Mouse (Mus musculus): ENCODE data around the gene Phf8. TPM values are rescaled to one million over a fixed set of nuclear protein-coding genes. Genes with fewer than 3 reads are reported as not detected.
"Not testable (repeated sequence)": the region's sequence is repeated elsewhere in the genome, so short reads cannot be mapped to it uniquely, and the experiment has no call there.

The Phf8 gene
- total RNA-seq (2021) = 10 to 100 TPM in 1 of 2 experiments, 1 to 10 TPM in 1; 8.6 to 11.4 TPM
- long read RNA-seq, experiment 1, full-length matches to known transcripts = 2 of 5 reads
- long read RNA-seq, experiment 1, partial matches to known transcripts = 1 of 5 reads
- long read RNA-seq, experiment 1, other reads (novel, unspliced or antisense) = 2 of 5 reads
- long read RNA-seq, experiment 2, full-length matches to known transcripts = 1 of 2 reads
- long read RNA-seq, experiment 2, partial matches to known transcripts = 0 of 2 reads
- long read RNA-seq, experiment 2, other reads (novel, unspliced or antisense) = 1 of 2 reads

GRCm38 (mm10) chrX:151520458-151521322, at the start of gene Phf8:
TSS of gene Phf8 (plus strand) at chrX:151520672.
- Histone ChIP-seq H3K27ac (peak within 1 kb of the TSS; percentile 99), H3K4me3 (peak within 1 kb of the TSS; percentile 82)
- intact Hi-C loops (cut with DNase I) = loop anchor here (10.0 kb wide), 1 partner anchor 386 kb away; no protein-coding TSS in a partner anchor
- TF ChIP-seq CTCF (IDR thresholded peaks at IDR 0.05) = 0 out of 2 replicates have a peak, but pooled peaks have one; percentile 3
- DNase-seq = peak; percentile 98

DNA sequence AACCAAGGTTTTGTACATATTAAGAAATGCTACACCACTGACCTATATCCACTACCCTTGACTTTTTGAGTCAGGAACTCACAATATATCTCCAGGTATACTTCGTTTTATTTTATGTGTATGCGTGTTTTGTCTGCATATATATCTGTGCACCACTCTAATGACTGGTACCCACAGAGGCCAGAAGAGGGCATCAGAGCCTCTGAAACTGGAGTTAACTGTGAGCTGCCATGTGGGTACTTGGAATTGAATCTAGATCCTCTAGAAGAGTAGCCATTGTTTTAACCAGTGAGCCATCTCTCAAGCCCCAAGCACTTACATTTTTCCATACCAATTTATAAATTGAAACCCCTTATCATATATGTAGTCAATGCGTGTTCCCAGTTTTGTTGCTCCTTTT, 32.3 kb upstream of the Phf8 start:
- Histone ChIP-seq H3K4me3 (no peak overlapping the region), H3K27ac (no peak overlapping the region)
- no peak for DNase-seq
- intact Hi-C loops (cut with DNase I) = no loop called here
- TF ChIP-seq CTCF (IDR thresholded peaks at IDR 0.05) = no peak

GRCm38 (mm10) chrX:151493269-151493668, 27.2 kb upstream of the Phf8 start:
- H3K4me3 ChIP-seq; intact Hi-C loops (cut with DNase I); H3K27ac ChIP-seq; DNase-seq: not testable (repeated sequence)

DNA sequence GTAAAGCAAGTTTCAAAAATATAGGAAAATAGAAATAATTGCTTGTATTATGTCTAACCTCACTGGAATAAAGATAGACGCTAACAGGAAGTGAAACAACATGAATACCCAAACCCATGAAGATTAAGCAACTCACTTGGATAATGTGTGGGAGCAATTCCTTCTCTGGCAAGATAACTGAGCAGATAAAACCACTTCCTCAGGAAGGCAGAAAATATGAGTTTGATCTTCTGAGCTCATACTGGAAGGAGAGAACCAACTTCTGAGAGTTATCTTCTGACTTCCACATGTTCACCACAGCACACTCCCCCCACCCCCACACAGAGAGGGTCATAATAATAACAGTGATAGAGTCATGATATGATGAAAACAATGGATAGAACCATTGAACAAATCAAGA, 23.9 kb upstream of the Phf8 start:
- Histone ChIP-seq H3K4me3 (no peak overlapping the region), H3K27ac (no peak overlapping the region)
- no peak for DNase-seq
- TF ChIP-seq CTCF (IDR thresholded peaks at IDR 0.05) = no peak
- intact Hi-C loops (cut with DNase I) = no loop called here

DNA sequence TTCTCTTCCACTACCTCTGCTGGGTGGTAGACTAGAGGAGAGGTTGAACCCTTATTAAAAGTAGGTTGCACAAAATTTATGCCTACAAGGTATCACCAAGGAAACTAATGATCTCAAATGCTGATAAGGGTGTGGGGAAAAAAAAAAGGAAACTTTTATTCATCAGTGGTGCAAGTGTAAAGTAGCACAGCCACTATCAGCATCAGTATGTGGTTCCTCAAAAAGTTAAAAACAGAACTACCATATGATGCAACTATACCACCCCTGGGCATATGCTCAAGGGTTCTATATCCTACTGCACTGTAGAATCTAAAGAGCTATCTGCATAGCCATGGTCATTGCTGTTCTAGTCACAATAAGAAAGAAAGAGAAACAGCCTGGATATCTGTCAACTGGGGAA, 11.9 kb upstream of the Phf8 start:
- TF ChIP-seq CTCF (IDR thresholded peaks at IDR 0.05) = no peak
- DNase-seq = no peak
- intact Hi-C loops (cut with DNase I) = no loop called here
- Histone ChIP-seq H3K4me3 (no peak overlapping the region), H3K27ac (no peak overlapping the region)

GRCm38 (mm10) chrX:151509906-151510305, 10.6 kb upstream of the Phf8 start:
- no peak overlapping the region for H3K27ac ChIP-seq
- no peak for TF ChIP-seq CTCF (IDR thresholded peaks at IDR 0.05)
- intact Hi-C loops (cut with DNase I) = loop anchor here (10.0 kb wide), 1 partner anchor 165 kb away; the partner anchor contains the start of gene Fam120c
- H3K4me3 ChIP-seq = no peak overlapping the region
- DNase-seq = no peak

DNA sequence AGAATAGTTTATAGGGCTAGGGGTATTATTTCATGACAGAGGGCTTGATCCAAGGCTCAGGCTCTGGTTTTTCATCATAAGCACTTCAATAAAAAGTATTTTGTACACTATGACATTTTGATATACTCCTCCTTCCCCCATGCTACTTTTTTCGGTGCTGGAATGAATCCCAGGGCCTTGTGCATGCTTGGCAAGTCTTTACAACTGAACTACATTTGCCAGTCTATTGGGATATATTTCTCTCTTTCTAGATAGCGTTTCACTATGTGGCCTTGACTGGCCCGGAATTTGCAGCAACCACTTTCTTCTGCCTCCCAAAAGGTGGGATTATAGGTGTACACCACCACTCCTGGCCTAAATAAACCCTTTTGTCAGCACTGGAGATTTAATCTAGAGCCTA, 7.4 kb upstream of the Phf8 start:
- no peak for DNase-seq
- Histone ChIP-seq H3K27ac (no peak overlapping the region), H3K4me3 (no peak overlapping the region)
- no peak for TF ChIP-seq CTCF (IDR thresholded peaks at IDR 0.05)
- intact Hi-C loops (cut with DNase I) = loop anchor here (10.0 kb wide), 1 partner anchor 168 kb away; the partner anchor contains the start of gene Fam120c

DNA sequence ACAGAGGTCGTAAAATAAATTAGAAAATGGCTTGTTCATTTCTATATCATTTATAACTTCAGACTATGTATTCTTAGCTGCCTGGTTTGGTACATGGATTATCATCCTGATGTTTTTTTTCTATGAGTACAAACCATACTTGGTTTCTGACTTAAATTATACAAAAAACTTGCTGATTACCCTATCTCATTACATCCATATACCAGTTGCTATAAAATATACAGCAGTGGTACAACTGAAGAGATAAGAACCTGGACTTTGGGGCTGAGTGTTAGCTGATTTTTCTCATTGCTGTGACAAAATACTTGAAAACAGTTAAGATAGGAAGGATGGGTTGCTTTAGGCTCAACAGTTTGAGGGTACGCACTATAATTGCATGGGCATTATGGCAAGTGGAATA, 6.8 kb upstream of the Phf8 start:
- no peak overlapping the region for H3K4me3 ChIP-seq
- no peak for DNase-seq
- no peak for TF ChIP-seq CTCF (IDR thresholded peaks at IDR 0.05)
- intact Hi-C loops (cut with DNase I) = loop anchor here (10.0 kb wide), 1 partner anchor 169 kb away; the partner anchor contains the start of gene Fam120c
- no peak overlapping the region for H3K27ac ChIP-seq

DNA sequence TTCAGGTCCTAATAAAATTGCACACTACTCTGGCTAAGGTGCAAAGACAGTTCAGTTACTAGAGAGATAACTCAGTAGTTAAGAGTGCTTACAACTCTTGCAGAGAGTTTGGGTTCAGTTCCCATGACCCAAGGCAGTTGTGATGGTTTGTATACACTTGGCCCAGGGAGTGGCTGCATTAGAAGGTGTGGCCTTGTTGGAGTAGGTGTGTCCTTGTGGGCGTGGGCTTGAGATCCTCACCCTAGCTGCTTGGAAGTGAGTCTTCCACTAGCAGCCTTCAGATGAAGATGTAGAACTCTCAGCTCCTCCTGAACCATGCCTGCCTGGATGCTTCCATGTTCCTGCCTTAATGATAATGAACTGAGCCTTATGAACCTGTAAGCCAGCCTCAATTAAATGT, 2.3 kb upstream of the Phf8 start:
- H3K4me3 ChIP-seq = no peak overlapping the region
- intact Hi-C loops (cut with DNase I) = loop anchor here (10.0 kb wide), 1 partner anchor 173 kb away; the partner anchor contains the start of gene Fam120c
- no peak for DNase-seq
- H3K27ac ChIP-seq = no peak overlapping the region
- no peak for TF ChIP-seq CTCF (IDR thresholded peaks at IDR 0.05)

- no peak for TF ChIP-seq CTCF (IDR thresholded peaks at IDR 0.05)
- no peak for DNase-seq
- Histone ChIP-seq H3K4me3 (peak overlapping the region; percentile 82), H3K27ac (peak overlapping the region; percentile 99)
- intact Hi-C loops (cut with DNase I) = loop anchor here (10.0 kb wide), 1 partner anchor 385 kb away; no protein-coding TSS in a partner anchor
Measured at GRCm38 (mm10) chrX:151520127-151520457, 380 bp upstream of the Phf8 start.

- TF ChIP-seq CTCF (IDR thresholded peaks at IDR 0.05) = no peak
- H3K27ac ChIP-seq = peak overlapping the region; percentile 99
- peak overlapping the region; percentile 82 for H3K4me3 ChIP-seq
- intact Hi-C loops (cut with DNase I) = loop anchor here (10.0 kb wide), 1 partner anchor 387 kb away; no protein-coding TSS in a partner anchor
- peak; percentile 43 for DNase-seq
Measured at GRCm38 (mm10) chrX:151521786-151522522, 1.5 kb downstream of the Phf8 start.

DNA sequence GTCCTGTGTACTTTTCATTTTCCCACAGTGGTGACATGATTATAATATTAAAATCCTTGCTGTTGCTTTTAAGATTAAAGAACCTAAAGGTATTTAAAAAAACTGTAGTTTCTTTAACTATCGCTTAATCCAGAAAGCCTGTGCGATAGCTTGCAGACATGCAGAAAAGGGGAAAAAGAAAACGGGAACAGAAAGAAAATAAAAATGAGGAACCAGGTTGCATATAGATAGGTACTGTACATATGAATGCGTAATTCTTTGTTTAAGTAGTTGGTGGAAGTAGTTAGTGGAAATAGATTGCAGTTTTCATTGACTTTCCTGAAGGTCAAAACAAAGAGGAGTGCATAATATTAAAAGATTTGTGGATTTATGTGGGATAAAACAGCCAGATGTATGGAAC, 32.9 kb downstream of the Phf8 start:
- intact Hi-C loops (cut with DNase I) = loop anchor here (10.0 kb wide), 1 partner anchor 51 kb away; no protein-coding TSS in a partner anchor
- no peak for DNase-seq
- Histone ChIP-seq H3K27ac (no peak overlapping the region), H3K4me3 (no peak overlapping the region)
- TF ChIP-seq CTCF (IDR thresholded peaks at IDR 0.05) = no peak

Data from gastrocnemius, adult 2 months (tissue).